12 mouse cellular contexts compared by ENCODE assay signal in the genomic region with DNA sequence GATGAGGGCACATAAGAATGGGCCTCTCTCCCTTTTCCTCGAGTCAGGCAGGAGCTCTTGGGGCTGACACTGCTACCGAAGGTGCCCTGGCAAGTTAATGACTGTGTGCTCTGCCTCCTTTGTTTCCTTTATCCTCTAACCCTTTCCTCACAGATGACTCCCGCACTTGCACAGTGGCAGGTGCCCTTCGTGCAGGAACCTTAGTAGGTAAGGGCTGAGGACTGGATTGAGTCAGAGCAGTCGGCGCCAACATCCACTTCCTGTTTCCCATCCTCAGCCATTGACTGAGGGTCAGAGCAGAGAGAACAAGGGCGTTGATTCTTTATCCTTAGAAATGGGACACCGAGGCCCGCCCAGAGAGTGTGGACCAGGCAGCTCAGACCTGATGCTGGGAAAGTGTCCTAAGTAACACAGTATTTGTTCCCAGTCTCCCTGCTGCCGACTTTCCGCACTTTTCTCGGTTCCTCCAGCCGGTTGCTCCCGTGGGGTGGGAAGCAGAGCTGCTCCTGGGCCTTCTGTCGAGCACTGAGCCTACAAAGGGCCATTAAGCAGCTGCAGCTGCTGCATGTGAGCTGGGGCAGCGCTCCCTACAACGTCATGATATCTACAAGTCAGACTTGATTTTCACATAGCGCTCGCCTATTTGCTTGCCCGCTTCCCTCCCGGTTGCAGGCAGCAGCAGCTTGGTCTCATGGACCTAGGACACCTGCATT. TPM values are rescaled to one million over a fixed set of nuclear protein-coding genes. Genes with fewer than 3 reads are reported as not detected.
DNase-seq lines count a peak whose midpoint lies in the region; ATAC-seq and TF ChIP-seq lines count a peak whose summit lies in the region.
"Had no signal": no experiment of that assay in that cellular context is flagged by ENCODE, and none has a peak within 500 bp of the region (broad histone marks: within the 10 kb centered on the region; RNA-seq: fewer than 3 reads in every experiment).

No protein-coding gene starts in this region.

- TF ChIP-seq CTCF in cerebellum, adult 2 months (IDR thresholded peaks at IDR 0.05; ENCODE audit: borderline replicate concordance, insufficient read depth, low read depth, low read length): no peak

- peaks cover 81% of the 10 kb centered on the region for H3K4me1 ChIP-seq in erythroblast, embryonic 14.5 days (ENCODE audit: control insufficient read depth)
- peaks cover 52% of the 10 kb centered on the region for H3K4me1 ChIP-seq in midbrain, embryonic 10.5 days
- H3K4me1 ChIP-seq in midbrain, embryonic 15.5 days: peaks cover 21% of the 10 kb centered on the region
- H3K4me1 ChIP-seq in limb, embryonic 10.5 days: peaks cover 52% of the 10 kb centered on the region
- H3K4me1 ChIP-seq in stomach, embryonic 15.5 days: peaks cover 22% of the 10 kb centered on the region; the same call in 1 of the 2 replicates
- no peaks in the 10 kb centered on the region for H3K4me1 ChIP-seq in cerebellum, adult 2 months (ENCODE audit: control insufficient read depth, insufficient read depth, low read length)

- no peaks in the 10 kb centered on the region; the same call in 1 of the 2 replicates for H3K36me3 ChIP-seq in erythroblast, embryonic 14.5 days (ENCODE audit: control insufficient read depth)
- no peaks in the 10 kb centered on the region for H3K36me3 ChIP-seq in midbrain, embryonic 10.5 days
- H3K36me3 ChIP-seq in midbrain, embryonic 15.5 days (replicated peaks): no peaks in the 10 kb centered on the region
- no peaks in the 10 kb centered on the region for H3K36me3 ChIP-seq in limb, embryonic 10.5 days
- no peaks in the 10 kb centered on the region for H3K36me3 ChIP-seq in stomach, embryonic 15.5 days

- ATAC-seq in erythroblast, adult 5-6 weeks (replicated peaks; ENCODE audit: low FRiP score, poor library complexity, severe bottlenecking): no peak
- no peak for ATAC-seq in midbrain, embryonic 15.5 days (replicated peaks)
- no peak for ATAC-seq in stomach, embryonic 15.5 days (ENCODE audit: insufficient read depth, low FRiP score, low read depth)
- ATAC-seq in CD4-positive, CD25-positive, alpha-beta regulatory T cell, adult 4 months: no peak

- H3K9me3 ChIP-seq in erythroblast, embryonic 14.5 days (ENCODE audit: control insufficient read depth, low read length): no peaks in the 10 kb centered on the region
- H3K9me3 ChIP-seq in midbrain, embryonic 10.5 days (replicated peaks): no peaks in the 10 kb centered on the region
- H3K9me3 ChIP-seq in midbrain, embryonic 15.5 days: no peaks in the 10 kb centered on the region
- H3K9me3 ChIP-seq in limb, embryonic 10.5 days (replicated peaks): no peaks in the 10 kb centered on the region
- H3K9me3 ChIP-seq in stomach, embryonic 15.5 days: no peaks in the 10 kb centered on the region

- H3K4me2 ChIP-seq in midbrain, embryonic 15.5 days: no peak overlapping the region
- H3K4me2 ChIP-seq in stomach, embryonic 15.5 days: no peak overlapping the region

- 32% methylated on average over 21 of the region's 21 CpGs for WGBS in midbrain, embryonic 10.5 days
- WGBS in midbrain, embryonic 15.5 days: 36% methylated on average over 21 of the region's 21 CpGs
- 36% methylated on average over 21 of the region's 21 CpGs for WGBS in limb, embryonic 10.5 days
- 37% methylated on average over 21 of the region's 21 CpGs for WGBS in stomach, embryonic 15.5 days
- 68% methylated on average over 21 of the region's 21 CpGs for WGBS in cerebellum, adult 2 months

- no peak overlapping the region for H3K9ac ChIP-seq in midbrain, embryonic 15.5 days
- no peak overlapping the region for H3K9ac ChIP-seq in stomach, embryonic 15.5 days

- peak; percentile 39 for DNase-seq in midbrain, embryonic 10.5 days (ENCODE audit: low spot score)
- no peak for DNase-seq in limb, embryonic 10.5 days (ENCODE audit: low spot score)
- no peak for DNase-seq in cerebellum, adult 2 months

- peak overlapping the region; percentile 43 for H3K27ac ChIP-seq in midbrain, embryonic 10.5 days (replicated peaks)
- no peak overlapping the region for H3K27ac ChIP-seq in midbrain, embryonic 15.5 days
- peak overlapping the region; percentile 23; the same call in 1 of the 2 replicates for H3K27ac ChIP-seq in limb, embryonic 10.5 days
- H3K27ac ChIP-seq in stomach, embryonic 15.5 days: 0 out of 2 replicates have a peak overlapping the region, but pooled peaks have one; percentile 38
- no peak overlapping the region for H3K27ac ChIP-seq in cerebellum, adult 2 months (ENCODE audit: insufficient read depth, low read length)

- no peak for TF ChIP-seq POLR2A in cerebellum, adult 2 months (IDR thresholded peaks at IDR 0.05; ENCODE audit: borderline replicate concordance, insufficient read depth, low read length)

- H3K27me3 ChIP-seq in erythroblast, embryonic 14.5 days (ENCODE audit: control insufficient read depth): peaks cover 57% of the 10 kb centered on the region
- peaks cover 83% of the 10 kb centered on the region for H3K27me3 ChIP-seq in midbrain, embryonic 10.5 days (ENCODE audit: low read depth, poor library complexity, severe bottlenecking)
- H3K27me3 ChIP-seq in midbrain, embryonic 15.5 days (replicated peaks): peaks cover 49% of the 10 kb centered on the region
- H3K27me3 ChIP-seq in limb, embryonic 10.5 days (ENCODE audit: low read depth, poor library complexity, severe bottlenecking): peaks cover 78% of the 10 kb centered on the region
- peaks cover 9% of the 10 kb centered on the region; the same call in 1 of the 2 replicates for H3K27me3 ChIP-seq in stomach, embryonic 15.5 days (replicated peaks)
- peaks cover 2% of the 10 kb centered on the region; the same call in 1 of the 2 replicates for H3K27me3 ChIP-seq in cerebellum, adult 2 months (ENCODE audit: control insufficient read depth, insufficient read depth, low read length)

- peak overlapping the region; percentile 58 for H3K4me3 ChIP-seq in erythroblast, embryonic 14.5 days (replicated peaks)
- 0 out of 2 replicates have a peak overlapping the region, but pooled peaks have one; percentile 22 for H3K4me3 ChIP-seq in midbrain, embryonic 10.5 days
- no peak overlapping the region for H3K4me3 ChIP-seq in midbrain, embryonic 15.5 days
- H3K4me3 ChIP-seq in limb, embryonic 10.5 days: 0 out of 2 replicates have a peak overlapping the region, but pooled peaks have one; percentile 13
- no peak overlapping the region for H3K4me3 ChIP-seq in stomach, embryonic 15.5 days (replicated peaks)
- no peak overlapping the region for H3K4me3 ChIP-seq in cerebellum, adult 2 months (replicated peaks; ENCODE audit: insufficient read depth, low read depth, low read length)

RNA-seq across cellular contexts. Expression of gene Mt1, which starts 8.6 kb away (rescaled TPM):
- polyA plus RNA-seq in erythroblast, embryonic 14.5 days (2012): 175 and 372 TPM in 2 replicates
- 59.6 and 67.9 TPM in 2 replicates for total RNA-seq in erythroblast, adult 5-6 weeks (2015; ENCODE audit: low replicate concordance)
- 13.0 and 63.6 TPM in 2 replicates for total RNA-seq in erythroblast, adult 5-6 weeks (2017; ENCODE audit: low replicate concordance)
- polyA plus RNA-seq in midbrain, embryonic 10.5 days (2016; fragmentation: Nextera tagmentation; extraction: Ambion mirVana): 131 and 201 TPM in 2 replicates
- polyA plus RNA-seq in midbrain, embryonic 15.5 days (2015; fragmentation: Nextera tagmentation; extraction: Ambion mirVana): 61.7 and 74.3 TPM in 2 replicates
- 105 and 163 TPM in 2 replicates for polyA plus RNA-seq in limb, embryonic 10.5 days (2016; fragmentation: Nextera tagmentation; extraction: Ambion mirVana)
- 1,735 and 2,224 TPM in 2 replicates for polyA plus RNA-seq in stomach, embryonic 15.5 days (2015; fragmentation: Nextera tagmentation; extraction: Ambion mirVana)
- 1 to 10 TPM; 3.5 to 4.2 TPM for polyA plus RNA-seq in CD4-positive, CD25-positive, alpha-beta regulatory T cell, adult 4 months (2017; shearing (Covaris generic))
- 1,145 and 1,309 TPM in 2 replicates for polyA plus RNA-seq in cerebellum, adult 2 months (2012; rRNA removed)

RNA-seq across cellular contexts. Expression of gene Mt2, which starts 15.0 kb away (rescaled TPM):
- polyA plus RNA-seq in erythroblast, embryonic 14.5 days (2012): 787 and 864 TPM in 2 replicates
- total RNA-seq in erythroblast, adult 5-6 weeks (2015; ENCODE audit: low replicate concordance): 17.7 and 46.2 TPM in 2 replicates
- 11.3 and 34.4 TPM in 2 replicates for total RNA-seq in erythroblast, adult 5-6 weeks (2017; ENCODE audit: low replicate concordance)
- 32.3 and 55.8 TPM in 2 replicates for polyA plus RNA-seq in midbrain, embryonic 10.5 days (2016; fragmentation: Nextera tagmentation; extraction: Ambion mirVana)
- 13.9 and 16.5 TPM in 2 replicates for polyA plus RNA-seq in midbrain, embryonic 15.5 days (2015; fragmentation: Nextera tagmentation; extraction: Ambion mirVana)
- 30.0 and 45.6 TPM in 2 replicates for polyA plus RNA-seq in limb, embryonic 10.5 days (2016; fragmentation: Nextera tagmentation; extraction: Ambion mirVana)
- 478 and 643 TPM in 2 replicates for polyA plus RNA-seq in stomach, embryonic 15.5 days (2015; fragmentation: Nextera tagmentation; extraction: Ambion mirVana)
- polyA plus RNA-seq in CD4-positive, CD25-positive, alpha-beta regulatory T cell, adult 4 months (2017; shearing (Covaris generic)): not detected
- 579 and 685 TPM in 2 replicates for polyA plus RNA-seq in cerebellum, adult 2 months (2012; rRNA removed)

RNA-seq across cellular contexts. Expression of gene Nup93, which starts 26.9 kb away (rescaled TPM):
- 0.39 and 0.52 TPM in 2 replicates for polyA plus RNA-seq in erythroblast, embryonic 14.5 days (2012)
- 6.5 and 6.9 TPM in 2 replicates for total RNA-seq in erythroblast, adult 5-6 weeks (2015; ENCODE audit: low replicate concordance)
- 8.6 and 11.0 TPM in 2 replicates for total RNA-seq in erythroblast, adult 5-6 weeks (2017; ENCODE audit: low replicate concordance)
- polyA plus RNA-seq in midbrain, embryonic 10.5 days (2016; fragmentation: Nextera tagmentation; extraction: Ambion mirVana): 133 and 142 TPM in 2 replicates
- polyA plus RNA-seq in midbrain, embryonic 15.5 days (2015; fragmentation: Nextera tagmentation; extraction: Ambion mirVana): 61.1 and 63.4 TPM in 2 replicates
- 139 and 146 TPM in 2 replicates for polyA plus RNA-seq in limb, embryonic 10.5 days (2016; fragmentation: Nextera tagmentation; extraction: Ambion mirVana)
- polyA plus RNA-seq in stomach, embryonic 15.5 days (2015; fragmentation: Nextera tagmentation; extraction: Ambion mirVana): 66.1 and 77.3 TPM in 2 replicates
- 10 to 100 TPM; 26.4 to 51.6 TPM for polyA plus RNA-seq in CD4-positive, CD25-positive, alpha-beta regulatory T cell, adult 4 months (2017; shearing (Covaris generic))
- 29.1 and 30.5 TPM in 2 replicates for polyA plus RNA-seq in cerebellum, adult 2 months (2012; rRNA removed)

RNA-seq across cellular contexts. Expression of gene Mt3, which starts 35.0 kb away (rescaled TPM):
- not detected in 2 replicates for polyA plus RNA-seq in erythroblast, embryonic 14.5 days (2012)
- total RNA-seq in erythroblast, adult 5-6 weeks (2015; ENCODE audit: low replicate concordance): not detected in 2 replicates
- not detected in 2 replicates for total RNA-seq in erythroblast, adult 5-6 weeks (2017; ENCODE audit: low replicate concordance)
- polyA plus RNA-seq in midbrain, embryonic 10.5 days (2016; fragmentation: Nextera tagmentation; extraction: Ambion mirVana): 6.8 and 7.5 TPM in 2 replicates
- 158 and 189 TPM in 2 replicates for polyA plus RNA-seq in midbrain, embryonic 15.5 days (2015; fragmentation: Nextera tagmentation; extraction: Ambion mirVana)
- 0.30 TPM in 1 of 2 replicates, not detected in the other for polyA plus RNA-seq in limb, embryonic 10.5 days (2016; fragmentation: Nextera tagmentation; extraction: Ambion mirVana)
- 3.6 and 5.3 TPM in 2 replicates for polyA plus RNA-seq in stomach, embryonic 15.5 days (2015; fragmentation: Nextera tagmentation; extraction: Ambion mirVana)
- polyA plus RNA-seq in CD4-positive, CD25-positive, alpha-beta regulatory T cell, adult 4 months (2017; shearing (Covaris generic)): not detected
- 1,323 and 1,416 TPM in 2 replicates for polyA plus RNA-seq in cerebellum, adult 2 months (2012; rRNA removed)

RNA-seq across cellular contexts. Expression of gene Mt4, which starts 50.4 kb away (rescaled TPM):
- not detected in 2 replicates for polyA plus RNA-seq in erythroblast, embryonic 14.5 days (2012)
- not detected in 2 replicates for total RNA-seq in erythroblast, adult 5-6 weeks (2015; ENCODE audit: low replicate concordance)
- total RNA-seq in erythroblast, adult 5-6 weeks (2017; ENCODE audit: low replicate concordance): not detected in 2 replicates
- not detected in 2 replicates for polyA plus RNA-seq in midbrain, embryonic 10.5 days (2016; fragmentation: Nextera tagmentation; extraction: Ambion mirVana)
- polyA plus RNA-seq in midbrain, embryonic 15.5 days (2015; fragmentation: Nextera tagmentation; extraction: Ambion mirVana): not detected in 2 replicates
- not detected in 2 replicates for polyA plus RNA-seq in limb, embryonic 10.5 days (2016; fragmentation: Nextera tagmentation; extraction: Ambion mirVana)
- polyA plus RNA-seq in stomach, embryonic 15.5 days (2015; fragmentation: Nextera tagmentation; extraction: Ambion mirVana): 0.66 and 0.92 TPM in 2 replicates
- not detected for polyA plus RNA-seq in CD4-positive, CD25-positive, alpha-beta regulatory T cell, adult 4 months (2017; shearing (Covaris generic))
- polyA plus RNA-seq in cerebellum, adult 2 months (2012; rRNA removed): not detected in 2 replicates
- total RNA-seq: adrenal gland, postnatal 36 days had no signal
- polyA plus RNA-seq: inflammation-experienced regulatory T-cells, adult 6 months; limb, embryonic 14.5 days; neural tube, embryonic 14.5 days had no signal

Comparison
In these comparisons a context has a peak if more than half of its experiments do, and no peak if none do; other contexts are left out.
1. H3K4me3 ChIP-seq: peak in erythroblast, embryonic 14.5 days (single experiment), midbrain, embryonic 10.5 days (single experiment) and limb, embryonic 10.5 days (single experiment); none in midbrain, embryonic 15.5 days (single experiment), stomach, embryonic 15.5 days (single experiment) and cerebellum, adult 2 months (single experiment).
2. H3K27ac ChIP-seq: peak in midbrain, embryonic 10.5 days (single experiment), limb, embryonic 10.5 days (single experiment) and stomach, embryonic 15.5 days (single experiment); none in midbrain, embryonic 15.5 days (single experiment) and cerebellum, adult 2 months (single experiment).
3. RNA of gene Mt1, which starts 8.6 kb away (polyA plus RNA-seq): 1,735 to 2,224 TPM in stomach, embryonic 15.5 days, 1,145 to 1,309 TPM in cerebellum, adult 2 months, 131 to 201 TPM in midbrain, embryonic 10.5 days, 175 to 372 TPM in erythroblast, embryonic 14.5 days, 105 to 163 TPM in limb, embryonic 10.5 days and 61.7 to 74.3 TPM in midbrain, embryonic 15.5 days; 3.5 to 4.2 TPM in CD4-positive, CD25-positive, alpha-beta regulatory T cell, adult 4 months; every median in the first group is over 10 times any median in the second.
4. RNA of gene Mt2, which starts 15.0 kb away (polyA plus RNA-seq): 787 to 864 TPM in erythroblast, embryonic 14.5 days, 478 to 643 TPM in stomach, embryonic 15.5 days, 579 to 685 TPM in cerebellum, adult 2 months, 32.3 to 55.8 TPM in midbrain, embryonic 10.5 days, 30.0 to 45.6 TPM in limb, embryonic 10.5 days and 13.9 to 16.5 TPM in midbrain, embryonic 15.5 days; not detected in CD4-positive, CD25-positive, alpha-beta regulatory T cell, adult 4 months; every median in the first group is over 10 times any median in the second.
5. RNA of gene Nup93, which starts 26.9 kb away (polyA plus RNA-seq): 139 to 146 TPM in limb, embryonic 10.5 days, 133 to 142 TPM in midbrain, embryonic 10.5 days, 66.1 to 77.3 TPM in stomach, embryonic 15.5 days, 61.1 to 63.4 TPM in midbrain, embryonic 15.5 days, 26.4 to 51.6 TPM in CD4-positive, CD25-positive, alpha-beta regulatory T cell, adult 4 months and 29.1 to 30.5 TPM in cerebellum, adult 2 months; 0.39 to 0.52 TPM in erythroblast, embryonic 14.5 days; every median in the first group is over 10 times any median in the second.